In genomic region chr11:62005241-62005910, GRCm38 (mm10) we compare ENCODE assay signal across 1 mouse cellular context.
TF ChIP-seq lines count a peak whose summit lies in the region.

No protein-coding gene starts in this region.

TF ChIP-seq in CH12.LX, 34 proteins besides CTCF, POLR2A, EP300 and RAD21 (continued from another document):
- TF ChIP-seq POLR2AphosphoS2 (IDR thresholded peaks at IDR 0.05; ENCODE audit: low read depth, low read length) (peak; percentile 73; the same call in 1 of the 2 replicates), JUN (IDR thresholded peaks at IDR 0.05; ENCODE audit: insufficient read depth, low read depth, low read length) (peak; percentile 100), TBP (conservative IDR thresholded peaks at IDR 0.05; ENCODE audit: low read depth, low read length) (peak; percentile 97), PAX5 (IDR thresholded peaks at IDR 0.05; ENCODE audit: low read length) (no peak), UBTF (IDR thresholded peaks at IDR 0.05; ENCODE audit: low read depth, low read length) (peak; percentile 79; the same call in 1 of the 2 replicates), ZKSCAN1 (IDR thresholded peaks at IDR 0.05; ENCODE audit: borderline replicate concordance, low read depth, low read length) (no peak), MEF2A (IDR thresholded peaks at IDR 0.05; ENCODE audit: borderline replicate concordance, low read depth, low read length) (peak; percentile 96), ZMIZ1 (IDR thresholded peaks at IDR 0.05; ENCODE audit: low read depth, low read length) (no peak; the same call in 1 of the 2 replicates)
